Mouse (Mus musculus): ENCODE measurements around the gene Carns1. TPM values are rescaled to one million over a fixed set of nuclear protein-coding genes. Genes with fewer than 3 reads are reported as not detected.
A peak's percentile ranks its signal among the peaks of the same experiment; 100 is the strongest.

The Carns1 gene
- total and polyA plus RNA-seq, 3 experiments, result 1.7 to 4.0 (median 3.8) TPM

DNA sequence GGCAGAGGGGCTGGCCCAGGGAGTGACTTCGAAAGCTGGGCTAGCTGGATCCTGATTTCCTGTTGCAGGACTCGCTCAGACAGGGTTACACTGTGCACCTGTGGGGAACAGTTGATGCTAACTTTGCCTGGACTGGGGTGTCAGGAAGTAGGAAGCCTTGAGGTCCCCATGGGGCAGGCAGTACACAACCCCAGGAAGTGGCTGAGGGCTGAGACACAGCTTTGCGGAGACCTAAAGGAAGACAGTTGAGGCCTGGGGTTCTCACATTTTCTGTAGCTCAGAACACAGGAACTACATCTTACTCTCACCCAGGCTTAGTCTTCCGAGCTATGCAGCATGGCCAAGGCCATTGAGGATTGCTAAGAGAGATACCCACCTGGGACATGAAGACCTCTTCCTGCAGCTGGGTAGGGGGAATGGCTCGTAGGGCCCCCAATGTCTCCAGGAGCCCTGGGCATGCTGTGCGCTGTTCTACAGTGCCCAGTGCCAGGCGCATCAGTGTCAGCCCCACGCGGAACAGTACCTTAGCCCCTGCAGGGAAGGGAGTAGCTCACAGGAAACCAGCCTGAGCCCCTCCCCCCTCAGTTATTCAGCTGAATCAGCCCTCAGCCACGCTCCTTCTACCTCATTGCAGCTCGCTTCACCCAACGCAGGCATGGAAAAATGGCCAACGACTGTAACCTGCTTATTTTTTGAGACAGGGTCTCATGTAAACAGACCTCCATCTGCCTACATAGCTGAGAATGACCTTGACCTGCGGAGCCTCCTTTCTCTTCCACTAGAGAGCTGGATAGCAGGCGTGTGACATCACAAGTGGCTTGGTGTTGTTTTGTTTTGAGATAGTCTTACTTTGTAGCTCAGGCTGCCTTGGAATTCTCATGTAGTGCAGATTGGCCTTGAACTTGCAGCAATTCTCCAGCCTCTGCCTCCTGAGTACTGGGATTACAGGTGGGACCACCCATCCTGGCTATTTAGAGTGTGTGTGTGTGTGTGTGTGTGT, 10.0 kb upstream of the Carns1 start:
- H3K79me2 ChIP-seq (replicated peaks; ENCODE audit: control insufficient read depth, extremely low read depth, insufficient read depth, poor library complexity, severe bottlenecking), result peaks cover 19% of the 10 kb centered on the region
- H3K4me3 ChIP-seq (replicated peaks in 1 of 3; ENCODE audit: low read depth in 2 of 3, low read length in 2 of 3, poor library complexity in 1 of 3), result peak overlapping the region in 1 of 3 experiments; percentile 9
- peak; percentile 61 for DNase-seq (ENCODE audit: extremely low read depth)
- in situ Hi-C loops (cut with MboI; ENCODE audit: low pct_ligation_motif_present, low pct_unique_long_range_greater_than_20kb, low sequenced_read_pairs), result no loop called here
- peaks cover 28 to 80% of the 10 kb centered on the region in 2 experiments for H3K4me1 ChIP-seq (ENCODE audit: control insufficient read depth in 1 of 2, insufficient read depth in 2 of 2)
- H3K36me3 ChIP-seq (replicated peaks in 1 of 2; ENCODE audit: control insufficient read depth in 1 of 2, insufficient read depth in 1 of 2, low read length in 1 of 2), result peaks cover 70 to 88% of the 10 kb centered on the region in 2 experiments
- no peaks in the 10 kb centered on the region for H3K27me3 ChIP-seq (replicated peaks)
- dilution Hi-C loops (cut with MboI; ENCODE audit: extremely low pct_ligation_motif_present, extremely low pct_unique_long_range_greater_than_20kb, low sequenced_read_pairs), result no loop called here
- peak overlapping the region; percentile 67 for H3K27ac ChIP-seq (ENCODE audit: insufficient read depth, low read depth)
- H3K9ac ChIP-seq (ENCODE audit: insufficient read depth, low read depth), result no peak overlapping the region
- H3K9me3 ChIP-seq (replicated peaks; ENCODE audit: low read length), result no peaks in the 10 kb centered on the region
- H3K4me2 ChIP-seq (ENCODE audit: insufficient read depth, low read depth, poor library complexity, severe bottlenecking), result no peak overlapping the region
- TF ChIP-seq ELF1 (IDR thresholded peaks at IDR 0.05; ENCODE audit: low read depth, low read length), result peak; percentile 41
- no peak for TF ChIP-seq KAT2A (IDR thresholded peaks at IDR 0.05; ENCODE audit: insufficient replicate concordance, low read length)

GRCm38 (mm10) chr19:4183689-4184088, 8.4 kb upstream of the Carns1 start:
- Histone ChIP-seq H3K27ac (ENCODE audit: insufficient read depth, low read depth) (no peak overlapping the region), H3K27me3 (replicated peaks) (no peaks in the 10 kb centered on the region), H3K9ac (ENCODE audit: insufficient read depth, low read depth) (no peak overlapping the region), H3K9me3 (replicated peaks; ENCODE audit: low read length) (no peaks in the 10 kb centered on the region), H3K36me3 (replicated peaks in 1 of 2; ENCODE audit: control insufficient read depth in 1 of 2, insufficient read depth in 1 of 2, low read length in 1 of 2) (peaks cover 71 to 95% of the 10 kb centered on the region in 2 experiments), H3K79me2 (replicated peaks; ENCODE audit: control insufficient read depth, extremely low read depth, insufficient read depth, poor library complexity, severe bottlenecking) (peaks cover 3% of the 10 kb centered on the region; the same call in 1 of the 2 replicates), H3K4me2 (ENCODE audit: insufficient read depth, low read depth, poor library complexity, severe bottlenecking) (no peak overlapping the region), H3K4me3 (replicated peaks in 1 of 3; ENCODE audit: low read depth in 2 of 3, low read length in 2 of 3, poor library complexity in 1 of 3) (no peak overlapping the region), H3K4me1 (ENCODE audit: control insufficient read depth in 1 of 2, insufficient read depth in 2 of 2) (peaks cover 17 to 71% of the 10 kb centered on the region in 2 experiments)
- no peak for DNase-seq (ENCODE audit: extremely low read depth)
- in situ Hi-C loops (cut with MboI; ENCODE audit: low pct_ligation_motif_present, low pct_unique_long_range_greater_than_20kb, low sequenced_read_pairs), result no loop called here
- dilution Hi-C loops (cut with MboI; ENCODE audit: extremely low pct_ligation_motif_present, extremely low pct_unique_long_range_greater_than_20kb, low sequenced_read_pairs), result no loop called here
- no peak for TF ChIP-seq CHD2 (IDR thresholded peaks at IDR 0.05; ENCODE audit: low read length)
- no peak for TF ChIP-seq IRF4 (IDR thresholded peaks at IDR 0.05; ENCODE audit: low read depth, low read length)
- TF ChIP-seq MXI1 (IDR thresholded peaks at IDR 0.05; ENCODE audit: low read depth, low read length), result no peak
- TF ChIP-seq SIN3A (IDR thresholded peaks at IDR 0.05; ENCODE audit: low read length), result no peak
- no peak for TF ChIP-seq ELF1 (IDR thresholded peaks at IDR 0.05; ENCODE audit: low read depth, low read length)
- TF ChIP-seq TBP (conservative IDR thresholded peaks at IDR 0.05; ENCODE audit: low read depth, low read length), result no peak
- no peak for TF ChIP-seq GABPA (IDR thresholded peaks at IDR 0.05; ENCODE audit: insufficient replicate concordance, low read depth, low read length)
- no peak for TF ChIP-seq ETS1 (conservative IDR thresholded peaks at IDR 0.05; ENCODE audit: low read depth, low read length)
- TF ChIP-seq USF1 (IDR thresholded peaks at IDR 0.05; ENCODE audit: low read depth, low read length), result no peak
- TF ChIP-seq MYC (IDR thresholded peaks at IDR 0.05; ENCODE audit: low read depth, low read length), result no peak
- TF ChIP-seq POLR2AphosphoS2 (IDR thresholded peaks at IDR 0.05; ENCODE audit: low read depth, low read length), result no peak
- no peak for TF ChIP-seq PAX5 (IDR thresholded peaks at IDR 0.05; ENCODE audit: low read length)
- no peak for TF ChIP-seq JUN (IDR thresholded peaks at IDR 0.05; ENCODE audit: insufficient read depth, low read depth, low read length)
- TF ChIP-seq BHLHE40 (IDR thresholded peaks at IDR 0.05; ENCODE audit: low read depth, low read length), result no peak
- TF ChIP-seq UBTF (IDR thresholded peaks at IDR 0.05; ENCODE audit: low read depth, low read length), result no peak
- TF ChIP-seq MAFK (IDR thresholded peaks at IDR 0.05; ENCODE audit: insufficient replicate concordance, low read length), result no peak
- TF ChIP-seq CTCF (conservative IDR thresholded peaks at IDR 0.05 in 1 of 2, IDR thresholded peaks at IDR 0.05 in 1 of 2; ENCODE audit: low read depth in 2 of 2, low read length in 2 of 2), result no peak
